Mouse (Mus musculus): Measurements from ENCODE around the gene Lypd6b.

GRCm38 (mm10) chr2:49805736-49806371, 18.4 kb downstream of the Lypd6b start:
- TF ChIP-seq GATA1 (IDR thresholded peaks at IDR 0.05; ENCODE audit: low read length) (no peak), TAL1 (IDR thresholded peaks at IDR 0.05; ENCODE audit: low read length) (no peak)
